Mouse (Mus musculus) CH12.LX (cell line): Measurements from ENCODE around the gene Ttc25.

ENCODE experiments used
- CTCF ChIP-seq, 2 experiments: IDR thresholded peaks in 1 of 2; conservative IDR thresholded peaks in 1 of 2; 2 replicates each; pipeline ENCODE4 v1.5.1; 2011 to 2012; ENCODE audit warnings: low read depth in 2 of 2, low read length in 2 of 2, improper control_type of control experiment in 1 of 2, inconsistent platforms in 1 of 2, mild to moderate bottlenecking in 1 of 2, moderate library complexity in 1 of 2
- EP300 ChIP-seq: IDR thresholded peaks from 2 replicates; pipeline ENCODE4 v1.6.1; 2011; ENCODE audit warnings: low read length, improper control_type of control experiment
- ETS1 ChIP-seq: conservative IDR thresholded peaks from 2 replicates; pipeline ENCODE4 v1.6.1; 2012; ENCODE audit warnings: low read depth, mild to moderate bottlenecking, inconsistent platforms, low read length, improper control_type of control experiment, moderate library complexity
- JUND ChIP-seq: conservative IDR thresholded peaks from 2 replicates; pipeline ENCODE4 v1.6.1; 2011; ENCODE audit warnings: low read depth, low read length, improper control_type of control experiment
- MYC ChIP-seq: IDR thresholded peaks from 2 replicates; pipeline ENCODE4 v1.6.1; 2011; ENCODE audit warnings: low read depth, mild to moderate bottlenecking, improper control_type of control experiment, low read length
- NELFE ChIP-seq: IDR thresholded peaks from 2 replicates; pipeline ENCODE4 v1.6.1; 2011; ENCODE audit warnings: low read depth, low read length, improper control_type of control experiment
- NRF1 ChIP-seq: IDR thresholded peaks from 2 replicates; pipeline ENCODE4 v1.6.1; 2014; ENCODE audit warnings: low read depth, mild to moderate bottlenecking, inconsistent platforms, low read length, improper control_type of control experiment, moderate library complexity
- POLR2A ChIP-seq: IDR thresholded peaks from 2 replicates; pipeline ENCODE4 v1.6.1; 2011; ENCODE audit warnings: low read depth, mild to moderate bottlenecking, improper control_type of control experiment, low read length
- TBP ChIP-seq: conservative IDR thresholded peaks from 2 replicates; pipeline ENCODE4 v1.6.1; 2011; ENCODE audit warnings: low read depth, low read length, improper control_type of control experiment
- USF1 ChIP-seq: IDR thresholded peaks from 2 replicates; pipeline ENCODE4 v1.6.1; 2014; ENCODE audit warnings: low read depth, mild to moderate bottlenecking, inconsistent platforms, low read length, improper control_type of control experiment
- ZKSCAN1 ChIP-seq: IDR thresholded peaks from 2 replicates; pipeline ENCODE4 v1.6.1; 2012; ENCODE audit warnings: low read depth, inconsistent platforms, low read length, improper control_type of control experiment, borderline replicate concordance
- ZMIZ1 ChIP-seq: IDR thresholded peaks from 2 replicates; pipeline ENCODE4 v1.6.1; 2012; ENCODE audit warnings: low read depth, mild to moderate bottlenecking, inconsistent platforms, low read length, improper control_type of control experiment
- ZNF384 ChIP-seq: IDR thresholded peaks from 2 replicates; pipeline ENCODE4 v1.6.1; 2012; ENCODE audit warnings: low read depth, low read length, improper control_type of control experiment, inconsistent platforms

DNA sequence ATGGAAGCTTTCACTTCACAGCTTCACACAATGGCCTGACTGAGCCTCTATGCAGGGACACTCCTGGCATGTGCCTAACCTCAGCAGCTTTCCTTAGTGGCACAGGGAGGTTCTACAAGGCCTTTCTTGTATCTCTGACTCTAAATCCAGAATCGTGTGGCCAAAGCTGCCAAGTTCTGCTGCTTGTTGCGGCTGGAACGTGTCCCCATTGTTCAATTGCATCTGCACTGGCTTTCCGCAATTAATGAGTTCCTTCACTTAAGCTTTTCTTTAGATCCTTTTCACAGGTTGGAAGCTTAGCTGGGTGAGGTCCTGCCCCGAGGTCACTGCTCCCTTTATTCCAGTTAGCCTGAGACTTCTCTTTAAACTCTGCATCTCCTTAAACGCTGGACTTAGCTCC, 11.5 kb upstream of the Ttc25 start:
- TF ChIP-seq EP300 (no peak), JUND (no peak), CTCF (conservative IDR thresholded peaks at IDR 0.05 in 1 of 2, IDR thresholded peaks at IDR 0.05 in 1 of 2; ENCODE audit: low read depth in 2 of 2, low read length in 2 of 2) (no peak), ZKSCAN1 (no peak), USF1 (no peak), ZNF384 (no peak), ZMIZ1 (no peak), NELFE (no peak), POLR2A (no peak), NRF1 (no peak), MYC (no peak), TBP (no peak), ETS1 (no peak)
